Mouse (Mus musculus) G1E-ER4 (cell line): ENCODE results near the gene Atg101. TPM values are rescaled to one million over a fixed set of nuclear protein-coding genes. Genes with fewer than 3 reads are reported as not detected.

ENCODE experiments used
- GATA1 ChIP-seq: IDR thresholded peaks from one replicate; pipeline ENCODE4 v1.8.0; 2012; ENCODE audit warnings: low read length, inconsistent platforms
- polyA plus RNA-seq: library from polyadenylated mRNA; stranded (reverse); fragments of >175 nt; gene quantifications from 2 replicates; pipeline ENCODE4 v1.2.3, GENCODE M21; 2012

Gene Atg101
- polyA plus RNA-seq = 39.0 and 53.7 TPM in 2 replicates

DNA sequence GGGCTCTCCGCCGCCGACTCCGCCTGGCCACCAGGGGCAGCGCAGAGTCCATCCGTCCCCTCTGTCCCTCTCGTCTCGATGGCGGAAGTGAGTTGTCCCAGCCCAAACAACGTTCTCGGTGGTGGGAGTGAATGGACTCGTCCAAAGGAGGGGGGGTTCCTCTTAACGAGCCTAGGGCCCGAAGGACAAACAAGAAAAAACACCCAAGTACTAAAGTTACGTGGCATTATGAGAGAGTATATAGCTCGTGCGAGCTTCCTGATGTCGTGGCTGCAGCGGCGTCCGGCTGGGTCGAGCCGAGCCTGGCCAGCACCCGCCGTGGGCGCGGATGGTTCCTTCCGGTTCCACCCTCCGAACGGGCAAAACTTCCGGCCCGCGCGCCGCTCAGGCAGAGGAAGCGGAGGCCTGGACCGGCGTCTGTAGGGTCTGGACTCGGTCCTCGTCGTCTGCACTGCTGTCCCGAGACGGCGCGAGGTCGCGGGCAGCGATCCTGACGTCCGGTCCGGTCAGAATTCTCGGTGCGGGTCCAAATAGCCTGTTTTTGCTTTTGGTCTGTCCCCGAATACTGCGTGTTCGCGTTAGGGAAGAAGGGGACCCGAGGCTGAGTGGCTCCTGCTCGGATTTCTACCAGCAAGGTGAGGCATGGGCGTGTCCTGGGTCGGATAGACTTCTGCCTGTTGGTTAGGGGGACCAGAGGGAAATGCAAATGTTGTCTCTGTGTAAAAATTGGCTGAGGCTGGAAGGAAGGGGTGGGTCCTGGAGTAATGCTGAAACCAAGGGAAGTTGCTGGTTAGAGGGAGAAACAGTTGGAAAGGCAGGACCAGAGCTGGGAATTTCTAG, at the start of gene Atg101:
Atg101 (plus strand) TSS at position 362 of the 840 bp plus-strand sequence.
- no peak for TF ChIP-seq GATA1

DNA sequence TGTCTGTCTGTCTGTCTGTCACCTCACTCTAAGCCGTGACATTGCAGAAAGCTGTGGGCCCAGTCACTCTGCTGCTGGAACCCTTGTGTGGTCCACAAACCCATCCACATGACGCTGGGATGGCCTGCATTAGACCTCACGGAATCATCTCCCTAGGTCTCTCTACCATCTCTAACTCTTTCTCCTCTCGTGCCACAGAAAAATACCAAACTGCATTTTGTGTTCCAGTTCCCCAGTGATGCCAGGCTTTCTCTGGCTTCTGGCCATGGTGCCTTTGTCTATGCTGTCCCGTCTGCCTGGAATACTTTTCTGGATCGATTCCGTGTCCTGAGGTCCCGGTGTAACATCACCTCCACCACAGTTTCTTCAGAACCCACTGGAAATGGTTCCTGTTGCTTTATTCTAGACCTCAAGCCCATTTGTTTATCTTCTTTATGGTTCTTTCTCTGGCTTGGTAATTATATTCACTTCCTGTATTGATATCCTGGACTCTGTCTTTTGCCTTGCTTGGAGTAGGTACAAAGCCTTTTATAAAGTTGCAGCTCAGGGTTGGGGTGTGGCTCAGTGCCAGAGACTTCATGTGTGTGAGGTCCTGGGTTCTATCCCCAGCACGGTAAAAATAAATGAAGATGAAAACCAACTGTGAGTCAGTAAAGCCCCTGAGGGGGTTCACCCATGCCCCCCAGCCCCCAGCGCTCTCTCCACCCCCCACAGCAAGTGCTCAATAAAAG, 49.3 kb upstream of the Atg101 start:
- TF ChIP-seq GATA1 = no peak

DNA sequence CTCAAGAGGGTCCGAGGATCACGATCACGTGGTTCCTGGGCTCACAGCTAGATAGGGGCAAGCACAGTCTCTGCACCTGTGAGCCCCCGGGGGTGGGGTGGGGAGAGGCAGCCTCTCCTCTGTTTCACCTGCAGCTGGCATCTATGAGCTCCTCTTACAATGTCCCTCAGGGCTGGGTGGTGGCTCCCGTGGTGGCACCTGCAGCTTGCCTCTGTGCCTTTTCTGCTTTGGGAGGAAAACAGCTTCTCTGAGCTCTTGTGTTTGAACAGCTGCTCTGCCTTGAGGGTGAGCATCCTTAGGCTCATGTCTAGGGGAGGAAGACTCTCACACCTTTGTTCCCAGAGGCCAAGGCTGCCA, 48.8 kb upstream of the Atg101 start:
- TF ChIP-seq GATA1 = no peak

DNA sequence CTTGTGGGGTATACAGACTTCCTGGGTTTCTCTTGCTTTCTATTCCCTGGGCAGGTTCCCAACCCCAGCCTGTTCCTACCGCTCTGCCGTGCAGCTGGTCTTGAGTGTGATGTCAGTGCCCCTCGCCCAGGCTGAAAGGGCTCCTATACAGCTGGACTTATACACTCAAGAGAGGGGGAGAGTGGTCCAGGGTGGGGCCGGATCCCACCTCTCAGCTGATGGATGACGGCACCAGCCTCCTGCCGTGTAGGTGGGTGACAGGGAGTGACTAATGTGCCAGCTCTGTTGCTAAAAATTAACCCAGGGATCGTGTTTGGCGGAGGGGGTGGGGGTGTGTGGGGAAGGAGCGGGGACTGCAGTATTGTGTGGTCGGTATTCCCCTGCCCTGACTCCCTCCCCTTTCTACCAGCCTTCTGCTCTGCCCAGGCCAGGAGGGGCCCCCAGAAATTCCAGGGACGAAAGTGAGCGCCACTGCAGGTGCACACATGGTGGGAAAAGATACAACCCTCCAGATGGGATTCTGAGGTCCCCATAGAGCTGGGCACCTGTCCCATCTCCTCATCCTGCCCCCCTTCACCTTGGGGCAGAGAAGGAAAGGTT, 48.2 kb upstream of the Atg101 start:
- no peak for TF ChIP-seq GATA1

DNA sequence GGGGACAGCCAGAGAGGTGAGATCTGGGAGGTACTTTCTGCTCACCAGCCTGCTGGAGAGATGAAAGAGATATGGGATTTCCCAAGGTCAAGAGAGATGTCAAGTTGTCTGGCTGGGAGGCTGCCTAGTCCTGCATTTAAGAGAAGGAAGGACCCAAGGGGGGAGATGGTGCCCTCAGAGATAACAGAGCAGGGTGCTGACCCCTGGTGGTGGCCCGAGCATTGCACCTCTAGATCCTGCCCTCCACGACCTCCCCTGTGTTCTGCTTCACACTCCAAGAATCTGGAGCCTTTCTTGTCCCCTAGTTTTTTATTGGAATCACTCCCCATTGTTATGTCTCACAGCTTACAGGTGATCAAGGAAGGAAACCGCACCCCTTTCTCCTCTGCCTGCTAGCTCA, 47.2 kb upstream of the Atg101 start:
- TF ChIP-seq GATA1 = no peak

DNA sequence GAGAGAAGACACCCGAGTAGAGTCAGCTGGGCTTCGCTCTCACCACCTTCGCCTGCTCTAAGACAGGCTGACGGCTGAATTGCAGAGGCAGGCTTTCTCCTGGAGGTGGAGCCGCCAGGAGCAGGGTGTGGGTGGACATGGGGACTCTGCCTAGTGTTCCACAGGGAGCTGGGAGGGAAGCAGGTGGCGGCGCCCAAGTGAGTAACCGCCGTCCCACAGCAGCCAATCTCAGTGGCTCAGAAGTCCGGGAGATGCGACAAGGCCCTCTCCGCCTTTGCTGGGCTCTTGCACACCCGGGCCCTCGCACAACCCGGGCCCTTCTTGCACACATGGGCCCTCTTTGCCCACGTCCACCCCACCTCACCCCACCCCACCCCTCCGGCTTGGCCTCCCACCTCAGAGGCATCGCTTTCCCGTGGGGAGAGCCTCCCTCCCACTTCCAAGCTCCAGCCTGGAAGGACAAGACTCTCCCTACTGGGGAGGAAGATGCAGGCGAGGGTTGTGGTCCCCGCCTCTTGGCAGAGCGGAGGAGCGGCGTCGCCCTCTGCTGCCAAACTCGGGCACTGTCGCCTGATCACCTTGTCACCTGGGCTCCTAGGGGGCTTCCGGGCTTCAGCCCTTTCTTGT, 45.1 kb upstream of the Atg101 start:
- no peak for TF ChIP-seq GATA1

DNA sequence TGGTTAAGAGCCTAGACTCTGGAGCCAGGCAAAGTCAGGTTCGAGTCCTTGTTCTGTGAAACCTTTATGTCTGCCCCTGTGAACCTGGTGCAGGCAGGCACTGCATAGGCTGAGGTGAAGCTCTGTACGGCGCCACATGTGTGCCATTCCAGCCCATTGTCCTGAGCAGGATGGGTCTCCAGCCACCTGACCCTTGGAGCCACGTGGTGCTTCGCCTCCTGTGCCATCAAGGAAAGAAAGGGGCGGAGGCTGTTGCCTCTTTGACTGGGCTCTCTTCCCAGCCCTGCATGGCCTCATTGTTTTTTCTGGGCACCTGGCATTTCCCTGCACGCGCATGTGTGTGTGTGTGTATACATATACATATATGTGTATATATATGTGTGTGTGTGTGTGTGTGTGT, 44.3 kb upstream of the Atg101 start:
- TF ChIP-seq GATA1 = no peak

DNA sequence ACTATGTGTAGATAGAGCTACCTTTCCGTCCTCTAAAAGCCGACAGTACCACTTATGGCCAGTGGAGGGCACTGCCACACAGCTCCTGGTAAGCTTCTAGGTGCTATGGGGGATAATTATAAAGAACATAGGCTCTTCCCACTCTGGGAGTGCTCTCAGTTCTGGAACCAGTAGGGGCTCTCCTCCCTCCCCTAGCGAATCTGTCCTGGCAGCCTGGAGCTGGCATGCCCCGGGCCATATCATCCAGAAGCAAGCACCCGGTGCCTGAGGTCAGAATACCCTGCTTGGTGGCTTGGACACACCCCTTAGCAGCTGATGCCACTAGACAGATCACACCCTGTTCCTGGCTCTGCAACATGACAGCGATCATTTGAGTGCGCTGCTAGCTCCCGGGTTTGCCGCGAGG, 43.3 kb upstream of the Atg101 start:
- TF ChIP-seq GATA1 = no peak

DNA sequence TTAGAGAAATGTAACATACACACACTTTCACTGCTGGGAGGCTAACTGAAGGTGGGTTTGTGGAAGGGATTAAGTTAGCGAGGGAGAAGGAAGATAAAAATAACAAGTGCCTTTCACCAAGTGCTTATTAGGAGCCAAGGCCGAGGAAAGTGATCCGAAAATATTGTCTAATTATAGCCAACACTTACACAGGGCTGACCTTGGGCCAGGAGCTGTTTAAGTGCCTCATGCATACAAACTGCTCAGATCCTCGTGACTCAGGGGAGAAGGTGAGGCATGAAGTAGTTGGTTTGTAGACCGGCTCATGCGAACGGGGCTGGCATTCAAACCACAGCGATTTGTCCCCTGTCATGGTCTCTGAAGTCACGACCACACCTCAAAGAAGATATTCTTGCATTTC, 42.8 kb upstream of the Atg101 start:
- TF ChIP-seq GATA1 = no peak

DNA sequence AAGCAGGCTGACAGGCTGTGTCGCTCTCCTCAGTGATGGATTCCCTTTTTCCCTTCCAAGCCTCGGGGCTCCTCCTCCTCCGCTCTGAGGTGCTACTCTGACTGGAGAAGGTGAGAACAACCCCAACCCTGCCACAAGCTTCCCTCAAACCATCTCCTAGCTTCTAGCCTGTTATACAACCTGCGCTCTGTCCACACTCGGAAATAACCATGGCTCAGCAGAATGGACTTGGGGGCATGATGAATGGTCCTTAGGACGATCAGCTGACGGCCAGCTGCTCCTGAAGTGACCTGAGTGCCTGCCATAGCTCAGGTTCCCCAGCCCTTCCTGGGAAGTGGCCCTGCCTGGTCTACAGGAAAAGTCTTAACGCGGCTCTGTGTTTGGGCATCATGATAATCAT, 42.2 kb upstream of the Atg101 start:
- TF ChIP-seq GATA1 = no peak

DNA sequence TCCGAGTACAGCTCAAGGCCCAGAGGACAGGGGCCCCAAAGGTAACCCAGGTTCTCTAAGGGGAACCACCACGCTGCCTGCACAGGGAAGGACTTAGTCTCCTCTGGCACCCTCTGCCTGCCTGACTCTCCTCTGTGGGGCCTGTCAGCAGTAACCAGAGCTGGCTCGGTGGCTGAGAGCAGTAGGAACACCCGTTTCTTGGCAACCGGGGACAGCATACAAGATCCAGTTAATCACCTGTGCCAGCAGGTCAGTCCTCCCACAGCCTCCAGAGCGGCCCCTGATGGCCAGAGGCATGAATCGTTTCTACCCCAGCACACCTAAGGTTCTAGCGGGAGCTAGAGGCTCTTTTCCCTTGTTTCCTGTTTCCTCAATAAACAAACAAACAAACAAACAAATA, 41.4 kb upstream of the Atg101 start:
- TF ChIP-seq GATA1 = no peak

DNA sequence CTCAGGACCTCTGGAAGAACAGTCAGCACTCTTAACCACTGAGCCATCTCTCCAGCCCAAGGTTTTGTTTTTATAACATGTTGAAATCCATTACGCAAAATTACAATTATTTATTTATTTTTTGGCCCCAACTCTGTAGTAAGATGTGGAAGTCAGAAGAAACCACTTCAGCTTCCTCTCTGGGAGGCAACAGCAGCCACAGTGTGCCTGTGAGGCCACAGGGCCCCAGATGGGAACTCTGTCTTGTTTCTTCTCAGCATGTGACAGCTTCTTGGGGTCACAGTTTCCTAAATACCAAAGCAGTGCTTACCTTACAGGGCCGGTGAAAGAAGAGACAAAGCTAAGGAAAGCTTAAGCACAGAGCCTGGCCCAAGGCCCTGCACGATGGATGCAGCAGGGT, 40.1 kb upstream of the Atg101 start:
- TF ChIP-seq GATA1 = no peak

DNA sequence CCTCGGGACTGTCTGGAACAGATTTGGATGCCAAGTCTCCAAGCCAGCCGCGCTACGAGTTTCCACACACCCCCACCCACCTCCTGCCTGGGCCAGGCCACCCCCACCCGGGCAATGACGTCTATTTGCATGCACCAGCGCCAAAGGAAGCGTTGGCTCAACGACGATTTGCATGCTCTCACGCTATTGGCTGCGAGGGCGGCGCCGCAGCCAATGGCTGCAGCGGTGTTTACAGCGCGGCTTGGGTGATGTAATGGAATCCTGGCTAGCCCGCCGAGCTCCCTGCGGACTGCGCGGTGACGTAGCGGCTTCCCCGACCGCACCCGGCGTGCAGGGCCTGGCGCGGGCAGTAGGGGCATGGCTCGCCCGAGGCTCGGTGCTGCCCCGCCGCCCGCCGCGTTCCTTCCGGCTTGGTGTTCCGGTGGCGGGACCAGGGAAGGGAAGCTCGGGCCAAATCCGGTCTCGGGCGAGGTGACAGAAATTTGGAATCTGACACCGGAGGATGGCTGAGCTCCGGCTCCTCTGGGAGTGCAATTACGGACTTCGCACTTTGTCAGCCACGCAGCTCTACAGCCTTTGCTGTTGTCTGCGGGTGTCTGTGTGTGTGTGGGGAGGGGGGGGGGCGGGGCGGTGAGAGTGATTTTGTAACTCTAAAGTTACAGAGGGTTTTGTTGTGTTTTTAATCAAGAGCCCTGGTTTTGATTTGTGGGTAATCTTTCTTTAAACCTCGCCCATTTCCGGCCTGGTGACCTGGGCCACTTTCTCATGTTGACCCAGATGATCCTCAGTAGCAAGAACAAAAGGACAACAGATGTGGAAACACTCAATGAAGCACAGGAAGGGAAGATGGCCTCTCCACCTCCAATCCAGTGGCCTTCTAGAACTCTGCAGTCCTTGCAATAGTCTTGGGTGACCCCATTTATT, 37.6 kb upstream of the Atg101 start:
- TF ChIP-seq GATA1 = no peak

DNA sequence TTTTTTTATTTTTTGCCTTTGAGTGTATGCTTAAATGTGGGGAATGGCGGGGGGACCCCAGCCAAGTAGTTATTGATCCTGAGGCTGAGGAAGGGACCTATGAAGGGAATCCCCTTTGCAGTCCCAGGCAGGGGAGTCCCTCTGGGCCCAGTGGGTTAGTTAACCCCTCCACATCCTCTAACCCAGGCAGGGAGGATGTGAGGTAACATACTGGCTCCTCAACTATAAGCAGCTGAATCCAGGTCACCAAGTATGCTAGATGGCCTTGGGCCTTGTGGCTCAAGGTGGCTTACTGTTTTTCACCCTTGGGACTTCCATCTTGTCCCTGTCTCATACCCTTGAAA, 36.9 kb upstream of the Atg101 start:
- no peak for TF ChIP-seq GATA1
